Comparison of ENCODE assay signal across 9 mouse cellular contexts in genomic region chr2:163471710-163472465, GRCm38 (mm10). TPM values are rescaled to one million over a fixed set of nuclear protein-coding genes. Genes with fewer than 3 reads are reported as not detected.
A peak's percentile ranks its signal among the peaks of the same experiment; 100 is the strongest.
DNase-seq lines count a peak whose midpoint lies in the region; ATAC-seq and TF ChIP-seq lines count a peak whose summit lies in the region.
"Had no signal": no experiment of that assay in that cellular context is flagged by ENCODE, and none has a peak within 500 bp of the region (broad histone marks: within the 10 kb centered on the region; RNA-seq: fewer than 3 reads in every experiment).

No protein-coding gene starts in this region.

- peaks cover 15% of the 10 kb centered on the region for H3K4me1 ChIP-seq in liver, adult 2 months (ENCODE audit: control insufficient read depth, insufficient read depth, low read length)
- peaks cover 11% of the 10 kb centered on the region for H3K4me1 ChIP-seq in embryonic facial prominence, embryonic 10.5 days
- peaks cover 15% of the 10 kb centered on the region for H3K4me1 ChIP-seq in limb, embryonic 15.5 days

- peak overlapping the region; percentile 94 for H3K27ac ChIP-seq in liver, adult 2 months (replicated peaks; ENCODE audit: insufficient read depth, low read depth, low read length)
- peak overlapping the region; percentile 87 for H3K27ac ChIP-seq in embryonic facial prominence, embryonic 10.5 days (replicated peaks)
- peak overlapping the region; percentile 71; the same call in 1 of the 2 replicates for H3K27ac ChIP-seq in limb, embryonic 15.5 days

- TF ChIP-seq CTCF in liver, adult 2 months (IDR thresholded peaks at IDR 0.05; ENCODE audit: low read depth, low read length): no peak

- peaks cover 5% of the 10 kb centered on the region; the same call in 1 of the 2 replicates for H3K79me2 ChIP-seq in liver, adult 2 months (ENCODE audit: control insufficient read depth, insufficient read depth, low read length)
- H3K79me2 ChIP-seq in myocyte (ENCODE audit: control insufficient read depth, insufficient read depth): no peaks in the 10 kb centered on the region

- H3K9me3 ChIP-seq in embryonic facial prominence, embryonic 10.5 days: no peaks in the 10 kb centered on the region
- no peaks in the 10 kb centered on the region for H3K9me3 ChIP-seq in limb, embryonic 15.5 days

- peak overlapping the region; percentile 95 for H3K9ac ChIP-seq in liver, adult 2 months (ENCODE audit: low read depth, low read length)
- peak overlapping the region; percentile 78 for H3K9ac ChIP-seq in limb, embryonic 15.5 days

- peak overlapping the region; percentile 93 for H3K4me3 ChIP-seq in liver, adult 2 months (ENCODE audit: insufficient read depth, low read depth, low read length)
- peak overlapping the region; percentile 84 for H3K4me3 ChIP-seq in embryonic facial prominence, embryonic 10.5 days
- peak overlapping the region; percentile 82 for H3K4me3 ChIP-seq in limb, embryonic 15.5 days
- H3K4me3 ChIP-seq in myocyte: peak overlapping the region; percentile 85

- H3K4me2 ChIP-seq in limb, embryonic 15.5 days: peak overlapping the region; percentile 81
- peak overlapping the region; percentile 96 for H3K4me2 ChIP-seq in myocyte (ENCODE audit: low read depth)

- TF ChIP-seq POLR2A in liver, adult 2 months (IDR thresholded peaks at IDR 0.05; ENCODE audit: extremely low read depth, insufficient read depth, low read length): no peak
- TF ChIP-seq POLR2A in myocyte (IDR thresholded peaks at IDR 0.05; ENCODE audit: insufficient read length, low read depth): no peak

- peak overlapping the region; percentile 13 for H3ac ChIP-seq in myocyte (ENCODE audit: control insufficient read depth, insufficient read length)

- peak; percentile 89 for DNase-seq in liver, adult 2 months (ENCODE audit: extremely low read depth, low read depth, low spot score)
- DNase-seq in liver: no peak
- no peak for DNase-seq in embryonic facial prominence, embryonic 10.5 days (ENCODE audit: low spot score)
- no peak for DNase-seq in right cerebral cortex, postnatal 10 days (ENCODE audit: low spot score in 2 of 2)
- DNase-seq in right cerebral cortex, postnatal 14 days: no peak

- no peaks in the 10 kb centered on the region for H3K27me3 ChIP-seq in liver, adult 2 months (ENCODE audit: control insufficient read depth, insufficient read depth, low read length)
- no peaks in the 10 kb centered on the region for H3K27me3 ChIP-seq in embryonic facial prominence, embryonic 10.5 days (replicated peaks; ENCODE audit: low read depth, poor library complexity, severe bottlenecking)
- no peaks in the 10 kb centered on the region for H3K27me3 ChIP-seq in limb, embryonic 15.5 days
- H3K27me3 ChIP-seq in myocyte (ENCODE audit: control insufficient read depth, insufficient read depth, insufficient read length): no peaks in the 10 kb centered on the region

- peak; percentile 34 to 38 for ATAC-seq in hematopoietic stem cell, adult 5-6 weeks (replicated peaks in 1 of 2; ENCODE audit: insufficient read depth in 1 of 2, low FRiP score in 2 of 2, low TSS enrichment in 1 of 2, low read depth in 1 of 2, poor library complexity in 2 of 2, severe bottlenecking in 2 of 2)
- ATAC-seq in limb, embryonic 15.5 days (ENCODE audit: insufficient number of reproducible peaks, low FRiP score, low TSS enrichment, low read depth): peak; percentile 61

- H3K36me3 ChIP-seq in liver, adult 2 months (ENCODE audit: control insufficient read depth, insufficient read depth, low read length): peaks cover 12% of the 10 kb centered on the region; the same call in 1 of the 2 replicates
- H3K36me3 ChIP-seq in embryonic facial prominence, embryonic 10.5 days (replicated peaks): peaks cover 27% of the 10 kb centered on the region
- H3K36me3 ChIP-seq in limb, embryonic 15.5 days: peaks cover 28% of the 10 kb centered on the region
- H3K36me3 ChIP-seq in myocyte (ENCODE audit: control insufficient read depth, insufficient read depth): peaks cover 7% of the 10 kb centered on the region

- WGBS in liver, adult 2 months: 1% methylated on average over 36 of the region's 36 CpGs
- WGBS in embryonic facial prominence, embryonic 10.5 days: 6% methylated on average over 36 of the region's 36 CpGs
- 4% methylated on average over 36 of the region's 36 CpGs for WGBS in limb, embryonic 15.5 days

TF ChIP-seq in myocyte, 11 proteins besides CTCF, POLR2A, EP300 and RAD21:
- TF ChIP-seq MYOG (IDR thresholded peaks at IDR 0.05; ENCODE audit: control insufficient read depth in 1 of 3, insufficient read depth in 1 of 3, insufficient read length in 2 of 3, low read depth in 2 of 3) (no peak), CEBPB (IDR thresholded peaks at IDR 0.05; ENCODE audit: insufficient read depth, poor library complexity, severe bottlenecking) (0 out of 2 replicates have a peak, but pooled peaks have one; percentile 57)

RNA-seq across cellular contexts. Expression of gene Fitm2, which starts 0.5 kb away (rescaled TPM):
- total RNA-seq in liver, adult 2 months (2014; rRNA removed): 19.5 and 20.1 TPM in 2 replicates
- 19.8 and 20.9 TPM in 2 replicates for polyA plus RNA-seq in liver, adult 2 months (2012; rRNA removed)
- 9.4 and 10.5 TPM in 2 replicates for polyA plus RNA-seq in embryonic facial prominence, embryonic 10.5 days (2016; fragmentation: Nextera tagmentation; extraction: Ambion mirVana)
- total RNA-seq in hematopoietic stem cell, adult 5-6 weeks (2017): 4.3 and 5.0 TPM in 2 replicates
- 12.5 and 14.6 TPM in 2 replicates for polyA plus RNA-seq in limb, embryonic 15.5 days (2015; fragmentation: Nextera tagmentation; extraction: Ambion mirVana)
- polyA plus RNA-seq in myocyte (2012; fragmentation: generic; extraction: Trizol): 24.6 TPM

RNA-seq across cellular contexts. Expression of gene R3hdml, which starts 20.2 kb away (rescaled TPM):
- total RNA-seq in liver, adult 2 months (2014; rRNA removed): not detected in 2 replicates
- polyA plus RNA-seq in liver, adult 2 months (2012; rRNA removed): not detected in 2 replicates
- not detected in 2 replicates for polyA plus RNA-seq in embryonic facial prominence, embryonic 10.5 days (2016; fragmentation: Nextera tagmentation; extraction: Ambion mirVana)
- total RNA-seq in hematopoietic stem cell, adult 5-6 weeks (2017): not detected in 2 replicates
- polyA plus RNA-seq in limb, embryonic 15.5 days (2015; fragmentation: Nextera tagmentation; extraction: Ambion mirVana): 0.27 and 0.48 TPM in 2 replicates
- 44.0 TPM for polyA plus RNA-seq in myocyte (2012; fragmentation: generic; extraction: Trizol)
- polyA plus RNA-seq: brain, embryonic 14.5 days had no signal

RNA-seq across cellular contexts. Expression of gene Gdap1l1, which starts 33.6 kb away (rescaled TPM):
- 0.07 TPM in 1 of 2 replicates, not detected in the other for total RNA-seq in liver, adult 2 months (2014; rRNA removed)
- not detected in 2 replicates for polyA plus RNA-seq in liver, adult 2 months (2012; rRNA removed)
- 7.6 and 9.1 TPM in 2 replicates for polyA plus RNA-seq in embryonic facial prominence, embryonic 10.5 days (2016; fragmentation: Nextera tagmentation; extraction: Ambion mirVana)
- total RNA-seq in hematopoietic stem cell, adult 5-6 weeks (2017): 0.25 and 0.75 TPM in 2 replicates
- polyA plus RNA-seq in limb, embryonic 15.5 days (2015; fragmentation: Nextera tagmentation; extraction: Ambion mirVana): 0.20 and 0.22 TPM in 2 replicates
- 0.43 TPM for polyA plus RNA-seq in myocyte (2012; fragmentation: generic; extraction: Trizol)

RNA-seq across cellular contexts. Expression of gene Hnf4a, which starts 34.7 kb away (rescaled TPM):
- total RNA-seq in liver, adult 2 months (2014; rRNA removed): 164 and 213 TPM in 2 replicates
- polyA plus RNA-seq in liver, adult 2 months (2012; rRNA removed): 260 and 313 TPM in 2 replicates
- polyA plus RNA-seq in embryonic facial prominence, embryonic 10.5 days (2016; fragmentation: Nextera tagmentation; extraction: Ambion mirVana): not detected in 2 replicates
- total RNA-seq in hematopoietic stem cell, adult 5-6 weeks (2017): 12.3 and 22.7 TPM in 2 replicates
- 0.04 and 0.06 TPM in 2 replicates for polyA plus RNA-seq in limb, embryonic 15.5 days (2015; fragmentation: Nextera tagmentation; extraction: Ambion mirVana)
- not detected for polyA plus RNA-seq in myocyte (2012; fragmentation: generic; extraction: Trizol)

RNA-seq across cellular contexts. Expression of gene Oser1, which starts 47.4 kb away (rescaled TPM):
- 21.9 and 22.6 TPM in 2 replicates for total RNA-seq in liver, adult 2 months (2014; rRNA removed)
- polyA plus RNA-seq in liver, adult 2 months (2012; rRNA removed): 8.0 and 8.3 TPM in 2 replicates
- 94.0 and 99.5 TPM in 2 replicates for polyA plus RNA-seq in embryonic facial prominence, embryonic 10.5 days (2016; fragmentation: Nextera tagmentation; extraction: Ambion mirVana)
- 143 and 147 TPM in 2 replicates for total RNA-seq in hematopoietic stem cell, adult 5-6 weeks (2017)
- 93.6 and 94.0 TPM in 2 replicates for polyA plus RNA-seq in limb, embryonic 15.5 days (2015; fragmentation: Nextera tagmentation; extraction: Ambion mirVana)
- 30.3 TPM for polyA plus RNA-seq in myocyte (2012; fragmentation: generic; extraction: Trizol)

Comparison
In these comparisons a context has a peak if more than half of its experiments do, and no peak if none do; other contexts are left out.
1. RNA of gene R3hdml, which starts 20.2 kb away (polyA plus RNA-seq): 44.0 TPM in myocyte (single experiment); 0.27 to 0.48 TPM in limb, embryonic 15.5 days, not detected in liver, adult 2 months and not detected in embryonic facial prominence, embryonic 10.5 days; every median in the first group is over 10 times any median in the second.
2. Peak in every context shown above with its lines, with median percentiles within 50 percentile points of each other: H3K27ac ChIP-seq and H3K4me3 ChIP-seq.